Mouse (Mus musculus) liver, postnatal 0 days (tissue): ENCODE results near the gene Nme1.

ENCODE experiments used
- CTCF ChIP-seq: sonication (generic); IDR thresholded peaks from 2 replicates; pipeline ENCODE4 v1.5.1; 2016; ENCODE audit warnings: antibody characterized with exemption, low read depth
- EP300 ChIP-seq: IDR thresholded peaks from 2 replicates; pipeline ENCODE4 v1.6.1; 2016; ENCODE audit warnings: antibody characterized with exemption, low read depth, mild to moderate bottlenecking

- TF ChIP-seq CTCF (no peak), EP300 (no peak)
Measured at GRCm38 (mm10) chr11:93961482-93961881, 6.8 kb downstream of the Nme1 start.
